Mouse (Mus musculus) lung, embryonic 14.5 days (tissue): ENCODE measurements around the gene 1700029F12Rik. TPM values are rescaled to one million over a fixed set of nuclear protein-coding genes. Genes with fewer than 3 reads are reported as not detected.
"Not testable (repeated sequence)": the region's sequence is repeated elsewhere in the genome, so short reads cannot be mapped to it uniquely, and the experiment has no call there.

ENCODE experiments used
- ATAC-seq: fragments of 200-750 bp; cut with Nextera tagmentation; 2 replicates; pipeline ENCODE4 v1.8.0; 2017; ENCODE audit warnings: mild to moderate bottlenecking, moderate TSS enrichment, moderate library complexity; ENCODE audit not compliant: insufficient read depth
- DNase-seq: peaks from one replicate; pipeline ENCODE4 v3.0.0-alpha.2; 2015
- H3K27ac ChIP-seq: fragments of 300-500 bp; sonication (generic); 2 replicates; pipeline ENCODE4 v1.5.1; 2014; ENCODE audit warnings: low read depth, mild to moderate bottlenecking, moderate library complexity
- H3K27me3 ChIP-seq: fragments of 300-500 bp; sonication (generic); 2 replicates; pipeline ENCODE4 v1.6.1; 2014; ENCODE audit warnings: low read length, control low read depth; ENCODE audit not compliant: insufficient read depth
- H3K36me3 ChIP-seq: fragments of 300-500 bp; sonication (generic); 2 replicates; pipeline ENCODE4 v1.6.1; 2014; ENCODE audit warnings: control low read depth; ENCODE audit not compliant: insufficient read depth
- H3K4me1 ChIP-seq: fragments of 300-500 bp; sonication (generic); 2 replicates; pipeline ENCODE4 v1.6.1; 2014; ENCODE audit warnings: antibody characterized with exemption, control low read depth; ENCODE audit not compliant: insufficient read depth
- H3K4me2 ChIP-seq: fragments of 300-500 bp; sonication (generic); 2 replicates; pipeline ENCODE4 v1.6.1; 2014; ENCODE audit warnings: mild to moderate bottlenecking
- H3K4me3 ChIP-seq: fragments of 300-500 bp; sonication (generic); 2 replicates; pipeline ENCODE4 v1.5.1; 2014; ENCODE audit warnings: low read depth, low read length
- H3K9ac ChIP-seq: fragments of 300-500 bp; sonication (generic); 2 replicates; pipeline ENCODE4 v1.6.1; 2014
- H3K9me3 ChIP-seq: fragments of 300-500 bp; sonication (generic); 2 replicates; pipeline ENCODE4 v1.6.1; 2016; ENCODE audit warnings: low read depth, low read length, control low read depth
- CTCF ChIP-seq: IDR thresholded peaks from 2 replicates; pipeline ENCODE4 v1.5.1; 2016; ENCODE audit warnings: antibody characterized with exemption, low read depth
- WGBS: fragments of 180-500 bp; shearing (Covaris S2); extraction: QIAGEN DNeasy Blood & Tissue Kit; methylation state at CpG from one replicate; pipeline ENCODE4 v1.1.7; 2014; 5-methylcytosine and 5-hydroxymethylcytosine counted together
- polyA plus RNA-seq: library from polyadenylated mRNA; unstranded; fragments of >200 nt; fragmentation: Nextera tagmentation; extraction: Ambion mirVana; gene quantifications from 2 replicates; pipeline ENCODE4 v1.2.1, GENCODE M21; 2014

1700029F12Rik gene
- polyA plus RNA-seq, 1 experiment from 2014 or later = not detected

GRCm38 (mm10) chr13:97070931-97071625, 36.9 kb upstream of the 1700029F12Rik start:
- Histone ChIP-seq H3K9me3 (no peaks in the 10 kb centered on the region), H3K27ac (no peak overlapping the region), H3K9ac (peak overlapping the region; percentile 68), H3K27me3 (peaks cover 38% of the 10 kb centered on the region), H3K4me3 (peak overlapping the region; percentile 71), H3K4me1 (no peaks in the 10 kb centered on the region), H3K4me2 (peak overlapping the region; percentile 99), H3K36me3 (no peaks in the 10 kb centered on the region)
- WGBS = 2% methylated on average over 73 of the region's 85 CpGs
- DNase-seq (peak; percentile 55), ATAC-seq (peak; percentile 63)
- TF ChIP-seq CTCF = no peak

- 58% methylated on average over 8 of the region's 8 CpGs for WGBS
- Histone ChIP-seq H3K9ac (no peak overlapping the region), H3K9me3 (no peaks in the 10 kb centered on the region), H3K4me3 (no peak overlapping the region), H3K27ac (no peak overlapping the region), H3K4me1 (no peaks in the 10 kb centered on the region), H3K4me2 (no peak overlapping the region), H3K27me3 (peaks cover 36% of the 10 kb centered on the region), H3K36me3 (no peaks in the 10 kb centered on the region)
- no peak for DNase-seq
- no peak for ATAC-seq
- no peak for TF ChIP-seq CTCF
Measured at GRCm38 (mm10) chr13:97068151-97068550, 34.0 kb upstream of the 1700029F12Rik start.

DNA sequence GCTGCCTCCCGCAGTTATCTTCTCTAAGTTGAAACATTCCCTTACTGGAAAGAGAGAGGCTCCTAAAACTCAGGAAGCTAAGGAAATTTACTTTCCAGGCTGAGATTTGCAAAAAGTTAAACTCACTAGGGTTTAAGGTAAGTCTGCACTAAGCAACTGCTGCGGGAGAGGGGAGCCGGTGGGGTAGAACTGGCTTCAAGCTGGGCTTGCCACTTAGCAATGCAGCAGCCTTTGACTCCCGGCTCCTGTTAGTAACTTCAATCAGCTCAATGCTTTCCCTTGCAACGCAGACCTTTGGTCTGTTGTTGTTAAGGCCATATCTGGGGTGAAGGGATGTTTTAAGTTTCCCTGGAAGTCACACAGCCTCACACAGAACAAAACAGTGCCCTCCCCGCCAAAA, 33.5 kb upstream of the 1700029F12Rik start:
- TF ChIP-seq CTCF = no peak
- DNase-seq (no peak), ATAC-seq (no peak)
- no peaks in the 10 kb centered on the region for H3K36me3 ChIP-seq
- 21% methylated on average over 6 of the region's 6 CpGs for WGBS
- no peak overlapping the region for H3K4me2 ChIP-seq
- H3K9ac ChIP-seq = no peak overlapping the region
- H3K9me3 ChIP-seq = no peaks in the 10 kb centered on the region
- no peak overlapping the region for H3K4me3 ChIP-seq
- no peak overlapping the region for H3K27ac ChIP-seq
- H3K4me1 ChIP-seq = no peaks in the 10 kb centered on the region
- H3K27me3 ChIP-seq = peaks cover 31% of the 10 kb centered on the region

- H3K4me2 ChIP-seq = no peak within 1 kb of the TSS
- no peak for TF ChIP-seq CTCF
- no peaks in the 10 kb centered on the region for H3K4me1 ChIP-seq
- ATAC-seq = no peak
- H3K9me3 ChIP-seq = no peaks in the 10 kb centered on the region
- peaks cover 26% of the 10 kb centered on the region for H3K27me3 ChIP-seq
- no peak within 1 kb of the TSS for H3K27ac ChIP-seq
- 64% methylated on average over 15 of the region's 15 CpGs for WGBS
- H3K36me3 ChIP-seq = no peaks in the 10 kb centered on the region
- no peak for DNase-seq
- H3K4me3 ChIP-seq = no peak within 1 kb of the TSS
- no peak within 1 kb of the TSS for H3K9ac ChIP-seq
Measured at GRCm38 (mm10) chr13:97066649-97067550, 32.7 kb upstream of the 1700029F12Rik start, which contains the start of gene Fam169a. Fam169a (plus strand) TSS chr13:97067286.

DNA sequence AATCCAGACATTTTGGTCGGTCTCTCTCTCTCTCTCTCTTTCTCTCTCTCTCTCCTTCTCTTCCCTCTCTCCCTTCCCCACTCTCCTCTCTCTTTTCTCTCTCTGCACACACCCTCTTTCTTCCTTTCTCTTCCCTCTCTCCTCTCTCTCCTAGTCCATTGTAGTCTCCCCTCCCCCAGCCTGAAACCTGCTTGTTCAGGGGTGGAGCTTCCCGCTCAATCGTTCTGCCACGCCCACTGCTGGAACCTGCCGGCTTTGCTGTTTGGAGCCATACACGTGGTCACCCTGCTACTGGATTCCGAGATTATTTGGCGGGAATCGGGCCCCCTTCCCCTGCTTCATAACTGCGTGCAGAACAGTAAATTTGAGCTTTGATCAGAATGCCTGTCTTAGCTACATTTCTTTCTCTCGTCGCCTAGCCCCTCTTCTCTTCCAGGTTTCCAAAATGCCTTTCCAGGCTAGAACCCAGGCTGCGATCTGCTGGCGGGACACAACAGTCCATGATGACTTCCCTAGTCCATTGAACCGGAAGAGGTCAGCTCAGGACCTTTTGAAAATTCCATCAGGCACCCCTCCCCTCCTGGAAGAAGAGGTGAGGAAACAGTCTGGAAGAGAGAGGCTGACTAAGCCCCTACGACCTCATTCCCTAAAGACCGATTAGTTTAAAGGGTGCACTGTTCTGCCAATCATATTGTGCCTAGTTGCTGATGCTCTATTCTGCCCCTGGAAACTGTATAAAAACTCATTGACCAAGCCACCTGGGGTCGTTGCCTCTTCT, 30.9 kb upstream of the 1700029F12Rik start:
- WGBS = 39% methylated on average over 18 of the region's 18 CpGs
- ATAC-seq = 0 out of 2 replicates have a peak, but pooled peaks have one; percentile 14

GRCm38 (mm10) chr13:97064413-97064812, 30.3 kb upstream of the 1700029F12Rik start:
- TF ChIP-seq CTCF = no peak
- Histone ChIP-seq H3K27ac (no peak overlapping the region), H3K9ac (no peak overlapping the region), H3K9me3 (no peaks in the 10 kb centered on the region), H3K4me1 (no peaks in the 10 kb centered on the region), H3K36me3 (no peaks in the 10 kb centered on the region), H3K4me2 (0 out of 2 replicates have a peak overlapping the region, but pooled peaks have one; percentile 11), H3K27me3 (peaks cover 9% of the 10 kb centered on the region; the same call in 1 of the 2 replicates), H3K4me3 (no peak overlapping the region)
- DNase-seq = no peak
- 0 out of 2 replicates have a peak, but pooled peaks have one; percentile 9 for ATAC-seq
- WGBS = 45% methylated on average over 3 of the region's 3 CpGs

More for the DNA sequence above, 30.9 kb upstream of the 1700029F12Rik start:
- H3K36me3 ChIP-seq, H3K9ac ChIP-seq, H3K4me3 ChIP-seq, H3K4me1 ChIP-seq, H3K9me3 ChIP-seq, DNase-seq, H3K27ac ChIP-seq: not testable (repeated sequence)
- Histone ChIP-seq H3K27me3 (peaks cover 15% of the 10 kb centered on the region), H3K4me2 (0 out of 2 replicates have a peak overlapping the region, but pooled peaks have one; percentile 11)
